Mouse (Mus musculus) heart, adult 2 months (tissue): ENCODE measurements around the gene Snrnp25.

Experiments
- CTCF ChIP-seq: fragments of 200-600 bp; IDR thresholded peaks from 2 replicates; pipeline ENCODE4 v1.8.1; 2022; ENCODE audit warnings: antibody characterized with exemption, mild to moderate bottlenecking, moderate library complexity
- EP300 ChIP-seq: fragments of 200-500 bp; IDR thresholded peaks from 2 replicates; pipeline ENCODE4 v1.6.1; 2011; ENCODE audit warnings: low read depth, low read length, control low read depth; ENCODE audit not compliant: insufficient read depth
- POLR2A ChIP-seq: fragments of 200-500 bp; IDR thresholded peaks from 2 replicates; pipeline ENCODE4 v1.6.1; 2011; ENCODE audit warnings: mild to moderate bottlenecking, low read depth, low read length, control low read depth; ENCODE audit not compliant: insufficient read depth

- TF ChIP-seq CTCF = no peak
- TF ChIP-seq POLR2A = no peak
- TF ChIP-seq EP300 = no peak
Measured at GRCm38 (mm10) chr11:32188881-32189280, 16.3 kb upstream of the Snrnp25 start.
